Mouse (Mus musculus) cerebellum, adult 9-10 months (tissue): Measurements from ENCODE around the gene Rep15.

Experiments used
- DNase-seq: peaks from one replicate; pipeline ENCODE4 v3.0.0; 2022

Gene Rep15

GRCm38 (mm10) chr6:147030096-147030885 lies 2.1 kb upstream of the Rep15 start:
- DNase-seq = peak; percentile 86

GRCm38 (mm10) chr6:147042291-147043290 lies 10.2 kb downstream of the Rep15 start, which contains the start of gene Mrps35:
Gene Mrps35, plus strand, starts transcription at chr6:147042764.
- DNase-seq = peak; percentile 89

GRCm38 (mm10) chr6:147043633-147044032 lies 11.2 kb downstream of the Rep15 start:
- DNase-seq = no peak

- no peak for DNase-seq
These were observed 16.9 kb downstream of the Rep15 start for GRCm38 (mm10) chr6:147049239-147049805.

- no peak for DNase-seq
These were observed 19.3 kb downstream of the Rep15 start for GRCm38 (mm10) chr6:147051666-147052065.

GRCm38 (mm10) chr6:147052440-147052839 lies 20.1 kb downstream of the Rep15 start:
- no peak for DNase-seq

- no peak for DNase-seq
These were observed 21.6 kb downstream of the Rep15 start for GRCm38 (mm10) chr6:147053785-147054646.

GRCm38 (mm10) chr6:147055374-147055977 lies 23.1 kb downstream of the Rep15 start:
- no peak for DNase-seq

GRCm38 (mm10) chr6:147059326-147059725 lies 26.9 kb downstream of the Rep15 start:
- DNase-seq = no peak

GRCm38 (mm10) chr6:147061630-147062029 lies 29.2 kb downstream of the Rep15 start:
- DNase-seq = no peak

GRCm38 (mm10) chr6:147062034-147062433 lies 29.6 kb downstream of the Rep15 start:
- DNase-seq = no peak

- no peak for DNase-seq
These were observed 30.3 kb downstream of the Rep15 start for GRCm38 (mm10) chr6:147062694-147063093.

GRCm38 (mm10) chr6:147064226-147064943 lies 32.0 kb downstream of the Rep15 start:
- no peak for DNase-seq

GRCm38 (mm10) chr6:147064944-147065261 lies 32.5 kb downstream of the Rep15 start:
- DNase-seq = no peak

GRCm38 (mm10) chr6:147075808-147076387 lies 43.5 kb downstream of the Rep15 start:
- DNase-seq = no peak

- no peak for DNase-seq
These were observed 44.5 kb downstream of the Rep15 start for GRCm38 (mm10) chr6:147076878-147077277.

GRCm38 (mm10) chr6:147079919-147080318 lies 47.5 kb downstream of the Rep15 start:
- no peak for DNase-seq
